In genomic region chr3:72659194-72659593, GRCm38 (mm10) we compare ENCODE assay signal across 17 mouse cellular contexts.
"Had no signal": no experiment of that assay in that cellular context is flagged by ENCODE, and none has a peak within 500 bp of the region (broad histone marks: within the 10 kb centered on the region; RNA-seq: fewer than 3 reads in every experiment).

No protein-coding gene starts in this region.

- H3K9ac ChIP-seq: liver, postnatal 0 days; lung, embryonic 15.5 days; midbrain, embryonic 13.5 days; neural tube, embryonic 12.5 days; stomach, embryonic 15.5 days had no signal

- H3K4me1 ChIP-seq: lung, embryonic 15.5 days; megakaryocyte, embryonic 14.5 days; midbrain, embryonic 13.5 days; neural tube, embryonic 12.5 days; stomach, embryonic 15.5 days had no signal

- H3K36me3 ChIP-seq: lung, embryonic 15.5 days; midbrain, embryonic 13.5 days; neural tube, embryonic 12.5 days; stomach, embryonic 15.5 days had no signal

- H3K27me3 ChIP-seq: lung, embryonic 15.5 days; megakaryocyte, embryonic 14.5 days; midbrain, embryonic 13.5 days; neural tube, embryonic 12.5 days; stomach, embryonic 15.5 days had no signal

- H3K4me2 ChIP-seq: lung, embryonic 15.5 days; midbrain, embryonic 11.5 days; midbrain, embryonic 13.5 days; neural tube, embryonic 12.5 days; stomach, embryonic 15.5 days had no signal

- DNase-seq: liver, postnatal 0 days; lung, adult 2 months; lung, postnatal 14 days; lung, postnatal 36 days; right cerebral cortex, postnatal 14 days; thymus, adult 2 months; thymus, postnatal 25 days; thymus, postnatal 4 days had no signal

- H3K27ac ChIP-seq: lung, embryonic 15.5 days; macrophage; midbrain, embryonic 13.5 days; neural tube, embryonic 12.5 days; stomach, embryonic 15.5 days; stomach, postnatal 0 days had no signal

- H3K4me3 ChIP-seq: lung, embryonic 15.5 days; megakaryocyte, embryonic 14.5 days; midbrain, embryonic 13.5 days; neural tube, embryonic 12.5 days; stomach, embryonic 15.5 days had no signal

- H3K9me3 ChIP-seq: lung, embryonic 15.5 days; megakaryocyte, embryonic 14.5 days; midbrain, embryonic 13.5 days; neural tube, embryonic 12.5 days; stomach, embryonic 15.5 days had no signal

- ATAC-seq: liver, postnatal 0 days; lung, postnatal 0 days; midbrain, embryonic 13.5 days had no signal
